Mouse (Mus musculus) myocyte (in vitro differentiated cells): ENCODE results near the gene Nol3.
"Not testable (repeated sequence)": the region's sequence is repeated elsewhere in the genome, so short reads cannot be mapped to it uniquely, and the experiment has no call there.

Source experiments
- MYOG ChIP-seq, 3 experiments: IDR thresholded peaks; one replicate each; pipeline ENCODE4 v1.6.1; 2011; ENCODE audit warnings: control low read depth in 2 of 3, low read depth in 2 of 3, mild to moderate bottlenecking in 2 of 3; ENCODE audit not compliant: insufficient read length in 2 of 3, control insufficient read depth in 1 of 3, insufficient read depth in 1 of 3
- POLR2A ChIP-seq: IDR thresholded peaks from one replicate; pipeline ENCODE4 v1.6.1; 2011; ENCODE audit warnings: low read depth, mild to moderate bottlenecking, control low read depth, moderate library complexity; ENCODE audit not compliant: insufficient read length

DNA sequence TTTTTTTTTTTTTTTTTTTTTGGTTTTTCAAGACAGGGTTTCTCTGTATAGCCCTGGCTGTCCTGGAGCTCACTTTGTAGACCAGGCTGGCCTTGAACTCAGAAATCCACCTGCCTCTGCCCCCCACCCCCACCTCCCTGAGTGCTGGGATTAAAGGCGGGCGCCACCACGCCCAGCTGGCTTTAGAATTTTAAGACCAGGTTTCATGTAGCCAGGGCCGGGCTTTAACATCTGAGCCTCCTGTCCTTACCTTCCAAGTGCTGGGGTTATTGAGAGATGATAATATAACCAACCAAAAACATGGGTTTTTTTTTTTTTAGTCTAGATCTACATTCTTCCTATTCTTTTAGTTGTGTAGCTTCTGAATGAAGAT lies 43.6 kb upstream of the Nol3 start:
- not testable (repeated sequence) for TF ChIP-seq POLR2A; MYOG (IDR thresholded peaks at IDR 0.05; ENCODE audit: control insufficient read depth in 1 of 3, insufficient read depth in 1 of 3, insufficient read length in 2 of 3, low read depth in 2 of 3)
